Mouse (Mus musculus) spleen, postnatal 4 days (tissue): ENCODE measurements around the gene Mrps6.
A peak's percentile ranks its signal among the peaks of the same experiment; 100 is the strongest.
"Not testable (repeated sequence)": the region's sequence is repeated elsewhere in the genome, so short reads cannot be mapped to it uniquely, and the experiment has no call there.

ENCODE experiments used
- DNase-seq, 2 experiments: peaks; one replicate each; pipeline ENCODE4 v3.0.0; 2022; ENCODE audit warnings: low spot score in 2 of 2

Gene Mrps6

GRCm38 (mm10) chr16:92062832-92063231, 4.8 kb downstream of the Mrps6 start:
- no peak for DNase-seq

DNA sequence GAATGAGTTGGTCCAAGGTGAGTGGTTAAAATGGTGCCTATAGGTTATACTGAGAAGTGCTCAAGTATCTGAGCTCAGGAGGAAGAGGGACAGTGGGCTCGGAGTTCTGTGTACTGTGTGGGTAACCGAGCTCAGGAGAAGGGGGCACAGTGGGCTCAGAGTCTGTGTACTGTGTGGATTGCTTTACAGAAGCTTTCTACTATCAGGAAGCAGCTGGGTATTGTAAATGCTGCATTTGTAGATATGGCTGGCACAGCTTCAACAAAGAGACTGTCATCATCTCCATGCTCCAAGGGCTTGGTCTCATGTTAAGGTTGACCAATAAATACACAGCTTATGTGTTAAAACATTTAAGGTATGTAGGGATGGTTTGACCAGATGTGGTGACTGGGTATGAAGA, 6.7 kb downstream of the Mrps6 start:
- DNase-seq: no peak

DNA sequence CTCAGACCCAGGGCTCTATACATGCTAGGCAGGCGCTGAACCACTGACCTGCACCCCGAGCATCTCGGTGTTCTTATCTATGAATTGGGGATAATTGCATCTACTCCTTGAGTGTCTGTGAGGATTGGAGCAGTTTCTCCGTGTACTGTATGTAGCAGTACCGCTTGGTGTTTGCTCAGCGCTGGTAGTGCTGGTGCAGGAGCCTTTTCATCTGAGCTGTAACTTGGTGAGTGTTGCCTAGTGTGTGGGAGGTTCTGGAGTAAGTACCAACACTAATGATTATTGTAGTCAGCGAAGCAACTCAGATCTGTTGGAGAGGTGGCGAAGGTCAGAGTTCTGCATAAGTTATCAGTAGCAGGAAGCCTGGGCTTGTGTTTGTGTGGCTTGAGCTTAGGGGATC, 12.3 kb downstream of the Mrps6 start:
- no peak for DNase-seq

DNA sequence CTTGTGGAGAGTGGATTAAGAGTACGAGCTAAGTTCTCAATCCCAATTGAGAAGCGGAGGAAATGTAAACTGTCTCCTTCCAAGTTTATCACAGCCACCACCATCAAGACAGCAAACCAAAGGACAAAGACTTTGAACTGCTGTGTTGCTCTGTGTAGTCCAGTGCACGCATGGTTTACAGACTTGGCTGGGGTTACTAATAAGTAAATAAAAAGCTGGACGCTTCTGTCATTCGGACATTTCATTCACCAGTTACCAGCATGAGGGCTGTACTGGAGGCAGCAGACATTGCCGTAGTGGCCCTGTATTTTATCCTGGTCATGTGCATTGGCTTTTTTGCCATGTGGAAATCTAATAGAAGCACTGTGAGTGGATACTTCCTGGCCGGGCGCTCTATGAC, 18.7 kb downstream of the Mrps6 start:
- no peak for DNase-seq

DNA sequence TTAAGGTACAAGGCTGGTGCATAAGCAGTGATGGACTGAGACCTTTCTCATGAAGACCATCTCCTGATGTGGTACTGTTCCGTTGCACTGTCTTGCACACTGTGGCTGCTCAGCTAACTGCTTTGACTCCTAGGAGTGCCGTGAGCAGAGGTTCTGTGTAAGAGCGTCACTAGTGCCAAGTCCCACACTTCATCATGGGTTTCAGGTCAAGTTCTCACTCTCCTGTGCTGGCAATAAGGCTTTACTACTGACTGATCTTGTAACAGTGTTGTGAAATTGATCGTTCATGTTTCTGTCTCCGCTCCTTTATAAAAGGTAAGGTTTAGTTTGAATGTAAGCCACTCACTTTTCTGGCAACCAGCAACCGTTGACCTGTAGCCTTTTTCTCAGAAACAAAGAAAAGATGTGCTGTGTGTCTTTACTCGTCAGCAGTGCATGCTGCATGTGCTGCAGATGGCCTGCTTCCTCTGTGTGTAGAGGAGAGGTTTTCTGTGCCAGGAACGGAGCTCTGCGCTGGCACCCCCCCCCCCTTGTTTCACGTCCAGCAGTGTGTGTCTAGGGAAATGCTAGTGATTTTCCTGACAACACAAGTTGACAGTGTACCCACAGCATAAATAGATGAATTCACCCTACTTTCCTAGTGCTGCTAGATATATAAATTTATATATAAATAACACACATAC, 25.8 kb downstream of the Mrps6 start:
- DNase-seq: no peak

DNA sequence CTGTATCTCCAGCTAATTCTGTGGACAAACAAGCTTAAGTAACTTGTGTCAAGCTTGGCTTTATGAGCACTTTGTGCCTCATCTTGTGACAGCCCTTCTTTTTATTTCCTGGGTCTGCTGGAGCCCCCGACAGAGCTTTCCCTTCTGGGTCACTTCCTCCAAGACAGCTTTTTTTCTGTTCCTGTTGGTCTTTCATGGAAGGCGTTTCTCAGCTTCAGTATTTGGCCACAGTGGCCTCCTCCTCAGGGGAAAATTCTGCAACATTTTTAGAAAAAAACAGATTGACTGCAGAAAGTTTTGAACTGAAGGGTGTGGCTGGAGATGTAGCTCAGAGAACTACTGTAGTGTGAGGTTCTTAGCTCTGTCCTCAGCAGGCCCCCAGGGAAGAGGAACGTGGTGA, 31.2 kb downstream of the Mrps6 start:
- DNase-seq: no peak

- no peak for DNase-seq
Measured at GRCm38 (mm10) chr16:92091876-92092275, 33.8 kb downstream of the Mrps6 start.

DNA sequence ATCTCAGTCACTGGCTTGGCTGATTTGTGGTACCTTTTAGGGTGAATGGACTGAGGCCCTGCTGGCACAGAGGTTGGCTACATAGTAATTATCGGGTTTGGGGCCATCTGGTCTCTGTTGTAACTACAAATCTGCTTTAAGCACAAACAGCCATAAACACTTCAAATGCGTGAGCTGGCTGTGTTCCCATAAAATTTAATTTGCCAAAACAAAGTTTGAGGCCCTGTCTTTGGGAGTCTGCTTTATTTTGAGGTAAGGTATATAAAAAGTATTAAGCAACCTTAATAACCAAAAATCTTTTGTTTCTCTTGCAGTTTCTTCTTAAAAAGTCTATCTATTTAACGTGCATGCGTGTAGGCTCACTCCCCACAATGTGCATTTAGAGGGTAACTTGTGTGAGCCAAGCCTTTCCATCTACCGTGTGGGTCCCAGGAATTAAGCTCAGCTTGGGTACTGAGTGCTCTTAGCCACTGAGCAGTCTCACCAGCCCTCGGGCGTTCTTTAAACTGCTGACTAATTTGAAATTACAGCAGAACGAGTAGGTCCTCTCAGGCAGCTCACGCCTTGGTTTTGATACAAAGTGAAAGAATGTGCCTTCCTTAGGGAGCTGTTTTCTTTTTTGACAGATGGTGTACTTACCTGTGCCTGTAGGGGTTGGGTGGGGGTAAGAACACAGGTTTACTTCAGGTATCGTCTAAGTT, 40.4 kb downstream of the Mrps6 start:
- peak in 1 of 2 experiments; percentile 21 for DNase-seq

- peak in 1 of 2 experiments; percentile 52 for DNase-seq
Measured at GRCm38 (mm10) chr16:92099598-92099997, 41.5 kb downstream of the Mrps6 start.

GRCm38 (mm10) chr16:92100111-92100510, 42.0 kb downstream of the Mrps6 start:
- DNase-seq: peak in 1 of 2 experiments; percentile 36

GRCm38 (mm10) chr16:92102115-92102514, 44.0 kb downstream of the Mrps6 start:
- DNase-seq: no peak

- DNase-seq: not testable (repeated sequence)
Measured at GRCm38 (mm10) chr16:92102931-92103330, 44.9 kb downstream of the Mrps6 start.

- no peak for DNase-seq
Measured at GRCm38 (mm10) chr16:92103572-92104331, 45.7 kb downstream of the Mrps6 start.

GRCm38 (mm10) chr16:92104332-92104590, 46.2 kb downstream of the Mrps6 start:
- DNase-seq: no peak

GRCm38 (mm10) chr16:92104951-92105350, 46.9 kb downstream of the Mrps6 start:
- DNase-seq: no peak

GRCm38 (mm10) chr16:92105631-92106030, 47.6 kb downstream of the Mrps6 start:
- DNase-seq: no peak

- no peak for DNase-seq
Measured at GRCm38 (mm10) chr16:92107346-92107745, 49.3 kb downstream of the Mrps6 start.

DNA sequence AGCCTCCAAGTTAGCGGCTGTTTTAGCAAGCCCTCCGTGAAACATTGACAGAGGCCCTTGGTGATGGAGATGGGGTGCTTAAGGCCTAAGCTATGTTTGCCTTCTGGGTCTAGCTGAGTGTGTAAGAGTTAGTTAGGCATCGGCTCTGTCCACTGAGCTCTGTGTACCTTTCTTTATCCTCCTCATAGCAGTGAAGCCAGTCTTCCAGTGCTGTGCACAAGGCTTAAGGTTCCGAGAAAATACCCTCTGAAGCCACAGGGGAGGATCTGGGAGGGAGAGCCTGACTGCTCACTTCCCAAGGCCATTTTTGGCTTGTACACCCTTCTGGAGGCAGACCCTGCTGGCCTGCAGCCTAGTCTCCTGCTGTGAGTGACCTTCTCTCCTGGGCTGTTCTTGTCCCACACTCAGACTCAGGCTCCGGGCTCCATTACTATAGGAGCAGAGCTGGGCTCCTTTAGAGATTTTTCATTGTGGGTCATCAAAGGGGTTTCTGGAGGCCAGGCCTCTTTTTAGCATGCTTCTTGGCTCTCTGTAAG, 56.7 kb downstream of the Mrps6 start:
- DNase-seq: no peak

DNA sequence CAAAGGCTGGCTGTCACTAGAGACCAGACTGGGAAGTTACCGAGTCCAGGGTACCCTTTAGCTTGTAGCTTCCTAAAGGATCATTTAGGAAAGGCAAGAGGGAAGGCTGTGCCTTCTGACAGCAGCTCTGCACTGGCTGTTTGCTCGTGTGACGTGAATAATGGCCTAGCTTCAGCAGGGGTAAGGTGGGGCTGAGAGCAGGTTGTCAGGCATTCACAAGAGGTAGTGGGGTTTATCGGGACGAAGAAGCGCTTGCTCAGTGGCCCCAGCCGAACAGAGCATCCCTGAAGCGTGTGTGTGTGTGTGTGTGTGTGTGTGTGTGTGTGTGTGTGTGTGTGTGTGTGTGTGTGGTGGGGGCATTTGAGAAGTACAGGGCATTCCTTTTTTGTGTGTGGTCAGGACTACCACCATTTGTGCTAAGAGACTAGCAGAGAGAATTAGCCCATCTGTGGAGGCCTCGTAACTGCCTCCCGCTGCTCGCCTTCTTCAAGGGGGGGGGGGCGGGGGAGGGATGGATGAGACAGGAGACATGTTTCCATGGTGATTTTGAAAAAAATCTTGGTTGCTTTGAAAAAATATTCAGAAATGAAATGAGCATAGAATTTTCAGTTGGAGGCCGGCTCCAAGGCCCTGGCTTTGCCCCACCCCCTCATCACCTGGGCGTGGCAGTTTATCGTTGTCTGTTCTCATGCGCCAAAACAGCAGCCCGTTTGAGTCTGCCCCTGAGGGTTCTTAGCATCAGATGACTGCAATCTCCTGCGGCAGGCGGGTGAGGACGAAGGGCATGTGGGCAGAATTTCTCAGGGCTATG, 57.7 kb downstream of the Mrps6 start:
- DNase-seq: no peak

- DNase-seq: no peak
Measured at GRCm38 (mm10) chr16:92117337-92118209, 59.5 kb downstream of the Mrps6 start.

DNA sequence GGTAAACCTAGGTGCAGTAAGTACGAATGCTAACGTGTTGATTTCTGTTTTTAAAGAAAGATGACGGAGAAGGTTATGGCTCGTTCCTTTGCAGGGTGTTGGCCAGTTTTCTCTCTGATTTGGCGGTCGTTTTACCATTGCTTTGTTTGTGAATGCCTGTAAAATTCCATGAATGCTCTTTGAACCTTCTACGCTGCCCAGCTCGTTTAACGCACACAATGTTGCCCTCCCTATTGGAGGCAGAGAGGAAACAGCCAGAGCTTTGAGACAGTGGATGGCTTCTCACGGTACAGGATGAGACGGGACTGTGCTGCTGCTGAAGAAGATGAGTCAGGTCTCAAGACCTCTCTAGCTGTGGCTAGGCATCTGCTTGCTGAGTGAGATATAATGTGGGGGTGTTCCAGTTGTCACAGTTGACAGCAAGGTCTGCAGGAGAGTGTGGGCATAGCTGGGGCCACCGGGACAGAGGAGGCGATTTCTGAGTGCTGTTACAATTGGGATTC, 61.0 kb downstream of the Mrps6 start:
- no peak for DNase-seq
